Mouse (Mus musculus) spleen, postnatal 36 days (tissue): ENCODE measurements at regions not wholly inside any gene's neighbourhood (a gene's known extent, or its start where the extent isn't known, plus 50 kb on each side); places are given as distances from the start of the nearest gene placed in this dataset.

ENCODE experiments used
- DNase-seq, 2 experiments: peaks; one replicate each; pipeline ENCODE4 v3.0.0; 2022; ENCODE audit warnings: low spot score in 2 of 2, mixed read lengths in 1 of 2

- peak in 1 of 2 experiments; percentile 38 for DNase-seq
Observed at GRCm38 (mm10) chr5:64498431-64498830, 304.8 kb upstream of the Klf3 start.

- DNase-seq = no peak
Observed at GRCm38 (mm10) chr5:64499131-64499530, 304.1 kb upstream of the Klf3 start.

- peak; percentile 60 to 70 for DNase-seq
Observed at GRCm38 (mm10) chr5:64500413-64500812, 302.8 kb upstream of the Klf3 start.

GRCm38 (mm10) chr5:64500866-64501265, 302.3 kb upstream of the Klf3 start:
- peak; percentile 38 to 57 for DNase-seq

GRCm38 (mm10) chr5:64501746-64502145, 301.4 kb upstream of the Klf3 start:
- DNase-seq = no peak

- DNase-seq = no peak
Observed at GRCm38 (mm10) chr5:64503514-64503913, 299.7 kb upstream of the Klf3 start.

GRCm38 (mm10) chr5:64504507-64504906, 298.7 kb upstream of the Klf3 start:
- no peak for DNase-seq

GRCm38 (mm10) chr5:64505227-64505834, 297.9 kb upstream of the Klf3 start:
- peak; percentile 86 to 88 for DNase-seq

- peak; percentile 83 to 88 for DNase-seq
Observed at GRCm38 (mm10) chr5:64505835-64506600, 297.2 kb upstream of the Klf3 start.

- DNase-seq = no peak
Observed at GRCm38 (mm10) chr5:64508565-64508964, 294.6 kb upstream of the Klf3 start.

GRCm38 (mm10) chr5:64513155-64513945, 289.8 kb upstream of the Klf3 start:
- no peak for DNase-seq

GRCm38 (mm10) chr5:64516115-64516665, 287.0 kb upstream of the Klf3 start:
- no peak for DNase-seq

- DNase-seq = no peak
Observed at GRCm38 (mm10) chr5:64517241-64517640, 285.9 kb upstream of the Klf3 start.

GRCm38 (mm10) chr5:64517835-64518234, 285.4 kb upstream of the Klf3 start:
- no peak for DNase-seq

GRCm38 (mm10) chr5:64519036-64519435, 284.2 kb upstream of the Klf3 start:
- DNase-seq = no peak

GRCm38 (mm10) chr5:64519731-64520130, 283.5 kb upstream of the Klf3 start:
- DNase-seq = no peak

- no peak for DNase-seq
Observed at GRCm38 (mm10) chr5:64521401-64521800, 281.8 kb upstream of the Klf3 start.

GRCm38 (mm10) chr5:64521969-64522368, 281.2 kb upstream of the Klf3 start:
- no peak for DNase-seq

- DNase-seq = no peak
Observed at GRCm38 (mm10) chr5:64526521-64526920, 276.7 kb upstream of the Klf3 start.

GRCm38 (mm10) chr5:64527962-64528361, 275.2 kb upstream of the Klf3 start:
- no peak for DNase-seq

- no peak for DNase-seq
Observed at GRCm38 (mm10) chr5:64534371-64534770, 268.8 kb upstream of the Klf3 start.

- no peak for DNase-seq
Observed at GRCm38 (mm10) chr5:64534947-64535346, 268.2 kb upstream of the Klf3 start.
